Mouse (Mus musculus) forebrain, embryonic 15.5 days (tissue): ENCODE data around the gene Myt1. TPM values are rescaled to one million over a fixed set of nuclear protein-coding genes. Genes with fewer than 3 reads are reported as not detected.

Experiments used
- ATAC-seq: fragments of 200-750 bp; cut with Nextera tagmentation; replicated peaks from 2 replicates; pipeline ENCODE4 v1.8.0; 2017; ENCODE audit warnings: mild to moderate bottlenecking, moderate TSS enrichment, moderate library complexity
- H3K27ac ChIP-seq: fragments of 300-500 bp; sonication (generic); replicated peaks from 2 replicates; pipeline ENCODE4 v1.5.1; 2015; ENCODE audit warnings: mild to moderate bottlenecking, inconsistent platforms
- H3K27me3 ChIP-seq: fragments of 300-500 bp; sonication (generic); 2 replicates; pipeline ENCODE4 v1.6.1; 2015; ENCODE audit warnings: inconsistent platforms
- H3K36me3 ChIP-seq: fragments of 300-500 bp; sonication (generic); 2 replicates; pipeline ENCODE4 v1.6.1; 2015; ENCODE audit warnings: mild to moderate bottlenecking, inconsistent platforms
- H3K4me1 ChIP-seq: fragments of 300-500 bp; sonication (generic); 2 replicates; pipeline ENCODE4 v1.6.1; 2015; ENCODE audit warnings: inconsistent platforms
- H3K4me2 ChIP-seq: fragments of 300-500 bp; sonication (generic); replicated peaks from 2 replicates; pipeline ENCODE4 v1.6.1; 2015; ENCODE audit warnings: mild to moderate bottlenecking, inconsistent platforms
- H3K4me3 ChIP-seq: fragments of 300-500 bp; sonication (generic); 2 replicates; pipeline ENCODE4 v1.5.1; 2015; ENCODE audit warnings: mild to moderate bottlenecking, inconsistent platforms
- H3K9ac ChIP-seq: fragments of 300-500 bp; sonication (generic); replicated peaks from 2 replicates; pipeline ENCODE4 v1.6.1; 2015; ENCODE audit warnings: mild to moderate bottlenecking, inconsistent platforms
- H3K9me3 ChIP-seq: fragments of 300-500 bp; sonication (generic); 2 replicates; pipeline ENCODE4 v1.6.1; 2016; ENCODE audit warnings: inconsistent platforms
- WGBS: fragments of 180-500 bp; shearing (Covaris S2); methylation state at CpG from one replicate; pipeline ENCODE4 v1.1.7; 2015; ENCODE audit warnings: mixed read lengths; 5-methylcytosine and 5-hydroxymethylcytosine counted together
- polyA plus RNA-seq: library from polyadenylated mRNA; unstranded; fragments of >200 nt; fragmentation: Nextera tagmentation; extraction: Ambion mirVana; gene quantifications from 2 replicates; pipeline ENCODE4 v1.2.1, GENCODE M21; 2015

The Myt1 gene
- polyA plus RNA-seq, 1 experiment from 2014 or later = 26.7 TPM

DNA sequence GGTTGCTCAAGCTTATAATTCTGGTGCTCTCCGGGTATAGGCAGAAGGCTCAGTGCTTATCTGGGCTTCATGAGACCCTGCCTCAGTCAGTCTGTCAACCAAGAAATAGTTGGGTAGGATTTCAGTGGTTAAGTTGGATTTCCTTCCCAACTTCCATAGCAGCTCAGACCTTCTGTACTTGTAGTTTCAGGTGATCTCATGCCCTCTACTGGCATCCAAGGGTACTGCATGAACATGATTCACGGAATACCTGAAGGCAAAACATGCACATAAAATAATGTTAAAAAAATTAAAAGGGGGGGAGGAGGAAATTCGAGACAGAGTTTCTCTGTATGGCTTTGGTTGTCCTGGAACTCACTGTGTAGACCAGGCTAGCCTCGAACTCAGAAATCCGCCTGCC, 103.8 kb downstream of the Myt1 start:
- peaks cover 35% of the 10 kb centered on the region for H3K4me1 ChIP-seq
- H3K9ac ChIP-seq = no peak overlapping the region
- no peaks in the 10 kb centered on the region for H3K27me3 ChIP-seq
- no peak overlapping the region for H3K27ac ChIP-seq
- H3K4me2 ChIP-seq = no peak overlapping the region
- no peak for ATAC-seq
- no peak overlapping the region for H3K4me3 ChIP-seq
- peaks cover 27% of the 10 kb centered on the region for H3K36me3 ChIP-seq
- H3K9me3 ChIP-seq = no peaks in the 10 kb centered on the region
- WGBS = 54% methylated on average over 5 of the region's 5 CpGs

GRCm38 (mm10) chr2:181871039-181871438, 107.9 kb downstream of the Myt1 start:
- no peak overlapping the region for H3K4me3 ChIP-seq
- ATAC-seq = no peak
- H3K4me2 ChIP-seq = no peak overlapping the region
- H3K9me3 ChIP-seq = no peaks in the 10 kb centered on the region
- H3K4me1 ChIP-seq = peaks cover 16% of the 10 kb centered on the region
- H3K27me3 ChIP-seq = no peaks in the 10 kb centered on the region
- peaks cover 34% of the 10 kb centered on the region for H3K36me3 ChIP-seq
- WGBS = 94% methylated on average over 2 of the region's 2 CpGs
- no peak overlapping the region for H3K9ac ChIP-seq
- H3K27ac ChIP-seq = no peak overlapping the region

Other genes with a start within 250 kb of the Myt1 start
- 199 and 209 TPM in 2 replicates for gene Dnajc5, start 242.8 kb upstream of the Myt1 start, polyA plus RNA-seq
- gene Uckl1, start 178.4 kb upstream of the Myt1 start, polyA plus RNA-seq = 61.0 and 63.8 TPM in 2 replicates
- 72.1 and 75.4 TPM in 2 replicates for gene Prpf6, start 171.5 kb upstream of the Myt1 start, polyA plus RNA-seq
- 76.5 and 83.7 TPM in 2 replicates for gene Zfp512b, start 170.5 kb upstream of the Myt1 start, polyA plus RNA-seq
- 110 and 112 TPM in 2 replicates for gene Samd10, start 164.1 kb upstream of the Myt1 start, polyA plus RNA-seq
- gene Gm29797, start 106.3 kb upstream of the Myt1 start, polyA plus RNA-seq = 0.26 TPM in 1 of 2 replicates, not detected in the other
- 12.9 and 14.7 TPM in 2 replicates for gene Sox18, start 91.7 kb upstream of the Myt1 start, polyA plus RNA-seq
- gene Tcea2, start 83.0 kb upstream of the Myt1 start, polyA plus RNA-seq = 44.8 and 51.4 TPM in 2 replicates
- gene Rgs19, start 69.4 kb upstream of the Myt1 start, polyA plus RNA-seq = 49.1 and 49.7 TPM in 2 replicates
- not detected in 2 replicates for gene Lkaaear1, start 64.9 kb upstream of the Myt1 start, polyA plus RNA-seq
- 47.6 and 54.1 TPM in 2 replicates for gene Oprl1, start 48.3 kb upstream of the Myt1 start, polyA plus RNA-seq
- gene Pcmtd2, start 74.5 kb downstream of the Myt1 start, polyA plus RNA-seq = 45.8 and 48.3 TPM in 2 replicates
- 104 and 106 TPM in 2 replicates for gene Polr3k, start 101.0 kb downstream of the Myt1 start, polyA plus RNA-seq
- gene Gm14496, start 227.8 kb downstream of the Myt1 start, polyA plus RNA-seq = not detected in 2 replicates